Mouse (Mus musculus): ENCODE measurements around the gene Rassf3. TPM values are rescaled to one million over a fixed set of nuclear protein-coding genes. Genes with fewer than 3 reads are reported as not detected.

Rassf3 gene
- total RNA-seq, 1 experiment from 2014 or later: 93.0 TPM

Other genes starting within 250 kb of the Rassf3 start
- 4.9 to 18.6 TPM (median 9.3 TPM) in 3 replicates for gene Tbc1d30, start 125.1 kb downstream of the Rassf3 start, total RNA-seq (2017)
- gene Gns, start 111.3 kb downstream of the Rassf3 start, total RNA-seq (2017): 88.0 to 114 TPM (median 88.1 TPM) in 3 replicates
- 135 to 157 TPM (median 139 TPM) in 3 replicates for gene Tbk1, start 110.4 kb upstream of the Rassf3 start, total RNA-seq (2017)
- 30.4 to 51.3 TPM (median 32.6 TPM) in 3 replicates for gene Xpot, start 150.0 kb upstream of the Rassf3 start, total RNA-seq (2017)
- not detected in 3 replicates for gene D930020B18Rik, start 165.2 kb upstream of the Rassf3 start, total RNA-seq (2017)

Measured in monocyte, adult 5-6 weeks (primary cell).